Mouse (Mus musculus): Measurements from ENCODE around the gene Snf8. TPM values are rescaled to one million over a fixed set of nuclear protein-coding genes. Genes with fewer than 3 reads are reported as not detected.

Gene Snf8
- polyA plus RNA-seq, 1 experiment from 2014 or later, result 91.8 TPM

GRCm38 (mm10) chr11:96092674-96093291 lies 58.1 kb downstream of the Snf8 start:
- Histone ChIP-seq H3K36me3 (ENCODE audit: control insufficient read depth, insufficient read depth) (no peaks in the 10 kb centered on the region), H3K27me3 (replicated peaks; ENCODE audit: control insufficient read depth, insufficient read depth, low read length) (no peaks in the 10 kb centered on the region), H3K4me3 (ENCODE audit: low read depth, low read length) (no peak overlapping the region), H3K27ac (ENCODE audit: low read depth, low read length) (no peak overlapping the region), H3K4me2 (replicated peaks; ENCODE audit: low read depth) (no peak overlapping the region), H3K9ac (ENCODE audit: low read depth, low read length) (no peak overlapping the region), H3K4me1 (replicated peaks; ENCODE audit: control insufficient read depth, insufficient read depth, low read length) (no peaks in the 10 kb centered on the region), H3K9me3 (ENCODE audit: control insufficient read depth) (no peaks in the 10 kb centered on the region)
- WGBS, result 38% methylated on average over 7 of the region's 7 CpGs
- no peak for TF ChIP-seq CTCF (IDR thresholded peaks at IDR 0.05; ENCODE audit: low read depth)
- ATAC-seq, result no peak

DNA sequence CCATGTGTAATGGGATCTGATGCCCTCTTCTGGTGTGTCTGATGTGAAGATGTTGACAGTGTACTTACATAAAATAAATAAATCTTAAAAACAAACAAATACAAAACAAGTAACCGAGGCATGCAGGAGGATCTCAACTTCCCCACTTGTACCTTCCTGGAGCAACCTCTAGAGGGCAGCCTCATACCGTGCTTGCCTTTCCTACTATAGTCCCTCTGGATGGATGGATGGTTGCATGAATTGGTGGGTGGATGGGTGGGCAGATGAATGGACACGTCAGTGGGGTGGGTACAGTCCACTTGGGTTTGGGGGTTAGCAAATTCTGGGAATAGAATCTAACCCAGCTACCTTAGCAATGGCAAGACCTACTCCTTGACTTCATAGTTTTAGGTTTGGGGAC lies 58.7 kb downstream of the Snf8 start:
- H3K27ac ChIP-seq (ENCODE audit: low read depth, low read length), result no peak overlapping the region
- no peak overlapping the region for H3K4me2 ChIP-seq (replicated peaks; ENCODE audit: low read depth)
- WGBS, result 7% methylated on average over 3 of the region's 3 CpGs
- no peaks in the 10 kb centered on the region for H3K9me3 ChIP-seq (ENCODE audit: control insufficient read depth)
- H3K36me3 ChIP-seq (ENCODE audit: control insufficient read depth, insufficient read depth), result no peaks in the 10 kb centered on the region
- ATAC-seq, result 0 out of 2 replicates have a peak, but pooled peaks have one; percentile 32
- H3K4me3 ChIP-seq (ENCODE audit: low read depth, low read length), result no peak overlapping the region
- no peaks in the 10 kb centered on the region for H3K27me3 ChIP-seq (replicated peaks; ENCODE audit: control insufficient read depth, insufficient read depth, low read length)
- H3K9ac ChIP-seq (ENCODE audit: low read depth, low read length), result no peak overlapping the region
- peak; percentile 98 for TF ChIP-seq CTCF (IDR thresholded peaks at IDR 0.05; ENCODE audit: low read depth)
- no peaks in the 10 kb centered on the region for H3K4me1 ChIP-seq (replicated peaks; ENCODE audit: control insufficient read depth, insufficient read depth, low read length)

Other genes with a start within 250 kb of the Snf8 start
- gene Phospho1, start 210.4 kb upstream of the Snf8 start, polyA plus RNA-seq (2015; fragmentation: Nextera tagmentation; extraction: Ambion mirVana), result 2.6 and 2.9 TPM in 2 replicates
- 19.9 and 23.2 TPM in 2 replicates for gene Gngt2, start 197.7 kb upstream of the Snf8 start, polyA plus RNA-seq (2015; fragmentation: Nextera tagmentation; extraction: Ambion mirVana)
- gene Abi3, start 192.4 kb upstream of the Snf8 start, polyA plus RNA-seq (2015; fragmentation: Nextera tagmentation; extraction: Ambion mirVana), result 7.5 and 8.1 TPM in 2 replicates
- 18.2 and 21.1 TPM in 2 replicates for gene B4galnt2, start 120.0 kb upstream of the Snf8 start, polyA plus RNA-seq (2015; fragmentation: Nextera tagmentation; extraction: Ambion mirVana)
- gene Igf2bp1, start 28.9 kb upstream of the Snf8 start, polyA plus RNA-seq (2015; fragmentation: Nextera tagmentation; extraction: Ambion mirVana), result 5.2 and 7.4 TPM in 2 replicates
- 142 and 149 TPM in 2 replicates for gene Gip, start 10.3 kb upstream of the Snf8 start, polyA plus RNA-seq (2015; fragmentation: Nextera tagmentation; extraction: Ambion mirVana)
- gene Ube2z, start 30.5 kb downstream of the Snf8 start, polyA plus RNA-seq (2015; fragmentation: Nextera tagmentation; extraction: Ambion mirVana), result 24.8 and 25.0 TPM in 2 replicates
- 1,112 and 1,236 TPM in 2 replicates for gene Atp5g1, start 40.8 kb downstream of the Snf8 start, polyA plus RNA-seq (2015; fragmentation: Nextera tagmentation; extraction: Ambion mirVana)
- not detected in 2 replicates for gene Calcoco2, start 77.1 kb downstream of the Snf8 start, polyA plus RNA-seq (2015; fragmentation: Nextera tagmentation; extraction: Ambion mirVana)
- gene Ttll6, start 98.9 kb downstream of the Snf8 start, polyA plus RNA-seq (2015; fragmentation: Nextera tagmentation; extraction: Ambion mirVana), result 0.10 TPM in 1 of 2 replicates, not detected in the other
- gene Hoxb13, start 159.4 kb downstream of the Snf8 start, polyA plus RNA-seq (2015; fragmentation: Nextera tagmentation; extraction: Ambion mirVana), result not detected in 2 replicates
- 0.37 and 1.5 TPM in 2 replicates for gene Hoxb9, start 236.6 kb downstream of the Snf8 start, polyA plus RNA-seq (2015; fragmentation: Nextera tagmentation; extraction: Ambion mirVana)
- gene Hoxb8, start 247.0 kb downstream of the Snf8 start, polyA plus RNA-seq (2015; fragmentation: Nextera tagmentation; extraction: Ambion mirVana), result 1.0 and 1.1 TPM in 2 replicates

Data from intestine, postnatal 0 days (tissue).